Mouse (Mus musculus) megakaryocyte-erythroid progenitor cell, adult 5-6 weeks (primary cell): Measurements from ENCODE around the gene Tifa. TPM values are rescaled to one million over a fixed set of nuclear protein-coding genes. Genes with fewer than 3 reads are reported as not detected.

Experiments used
- ATAC-seq: replicated peaks from 2 replicates; pipeline ENCODE4 v1.8.0; 2016; ENCODE audit warnings: mild to moderate bottlenecking, inconsistent platforms; ENCODE audit not compliant: severe bottlenecking, poor library complexity, low FRiP score, low TSS enrichment
- total RNA-seq, 2 experiments: library from RNA; stranded (forward) in 1 of 2; stranded (reverse) in 1 of 2; fragments of 200-1000, 215-1000 nt in 1 of 2; fragments of >200 nt in 1 of 2; fragmentation: Nextera tagmentation in 1 of 2; gene quantifications; 2 replicates each; pipeline ENCODE4 v1.2.3; 2014 to 2017

Tifa gene
- total RNA-seq, 2 experiments from 2014 or later: 32.1 to 34.5 TPM

- ATAC-seq: 0 out of 2 replicates have a peak, but pooled peaks have one; percentile 22
Measured at GRCm38 (mm10) chr3:127818694-127819663, 29.4 kb downstream of the Tifa start.

GRCm38 (mm10) chr3:127820400-127820799 lies 30.8 kb downstream of the Tifa start:
- ATAC-seq: no peak

DNA sequence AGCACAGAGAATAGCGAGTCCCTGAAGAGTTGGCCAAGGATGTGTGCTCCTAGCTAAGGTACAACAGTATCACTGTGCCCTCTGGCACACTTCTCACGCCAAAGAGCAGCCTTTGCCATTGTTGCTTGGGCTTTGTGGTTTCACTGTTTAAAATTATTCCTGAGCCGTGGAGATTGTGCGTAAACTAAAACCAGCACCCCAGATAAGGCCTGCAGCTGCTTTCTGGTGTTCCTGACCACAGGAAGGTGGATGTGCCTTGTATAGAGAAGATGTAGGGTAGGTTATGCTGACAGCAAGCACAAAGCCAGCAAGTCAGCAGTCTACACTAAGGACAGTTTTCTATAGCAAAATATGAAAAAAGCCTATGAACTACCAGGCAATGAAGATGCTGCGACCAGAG lies 31.6 kb downstream of the Tifa start:
- ATAC-seq: peak; percentile 68

DNA sequence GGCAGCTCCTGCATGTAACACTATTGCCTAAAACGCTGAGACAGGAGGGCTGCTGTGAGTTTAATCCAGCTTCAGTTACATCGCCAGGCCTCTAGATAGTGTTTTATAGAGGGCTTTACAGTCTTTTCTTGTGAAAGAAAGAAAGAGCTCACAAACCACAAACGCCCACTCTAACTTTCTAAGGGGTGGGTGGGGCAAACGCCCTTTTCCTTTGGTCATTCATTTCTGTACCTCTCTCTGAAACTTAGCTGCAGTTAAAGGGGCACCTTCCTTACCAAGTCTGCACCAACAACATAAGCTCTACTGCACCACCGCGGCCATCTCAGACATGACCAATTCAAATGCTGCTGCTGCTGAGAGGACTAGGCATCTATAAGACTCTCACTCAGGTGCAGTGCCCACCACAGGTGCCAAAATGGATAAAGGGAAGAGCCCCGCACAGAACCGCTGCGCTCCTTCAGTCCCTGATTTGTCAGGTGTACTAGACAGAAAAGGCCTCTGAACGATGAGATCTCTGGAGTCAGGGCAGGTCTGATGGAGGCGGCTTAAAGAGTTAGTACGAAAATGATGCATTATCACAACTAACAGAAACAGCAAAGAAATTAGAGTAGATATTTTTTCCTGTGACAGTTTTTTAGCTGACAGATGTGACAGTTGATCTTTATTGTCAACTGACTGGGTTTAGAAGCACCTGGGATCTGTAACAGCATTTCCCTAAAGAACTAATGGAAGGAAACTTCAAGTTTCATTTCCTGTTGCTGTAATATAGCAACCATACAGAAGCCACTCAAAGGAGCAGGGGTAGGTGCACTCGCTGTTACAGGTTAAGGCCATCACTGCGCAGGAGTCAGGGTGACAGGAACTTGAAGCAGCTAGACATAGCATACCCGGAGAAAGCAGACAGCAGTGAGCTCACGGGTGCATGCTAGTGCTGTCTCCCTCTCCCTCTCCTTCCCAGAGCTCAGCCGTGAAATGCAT lies 34.6 kb downstream of the Tifa start:
- ATAC-seq: peak; percentile 50

- no peak for ATAC-seq
Measured at GRCm38 (mm10) chr3:127826503-127826902, 36.9 kb downstream of the Tifa start.

DNA sequence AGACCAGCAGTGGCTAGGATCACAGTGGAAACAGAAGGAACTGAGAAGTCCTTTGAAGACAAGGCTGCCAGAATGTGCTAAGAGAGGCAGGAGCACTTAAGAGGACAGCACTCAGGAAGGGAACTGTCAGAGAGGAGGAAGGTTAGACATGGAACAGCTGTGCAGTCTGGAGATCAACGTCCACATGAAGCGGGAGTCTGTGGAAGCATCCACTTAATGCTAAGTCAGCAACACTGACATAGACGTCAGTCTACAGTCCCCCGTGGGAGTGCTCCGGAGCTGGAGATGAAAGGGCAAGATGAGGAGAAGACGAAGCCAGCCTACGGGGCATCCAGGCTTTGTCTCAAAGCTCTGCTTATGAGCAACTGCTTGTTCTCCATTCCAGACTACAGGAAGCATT lies 37.5 kb downstream of the Tifa start:
- no peak for ATAC-seq

DNA sequence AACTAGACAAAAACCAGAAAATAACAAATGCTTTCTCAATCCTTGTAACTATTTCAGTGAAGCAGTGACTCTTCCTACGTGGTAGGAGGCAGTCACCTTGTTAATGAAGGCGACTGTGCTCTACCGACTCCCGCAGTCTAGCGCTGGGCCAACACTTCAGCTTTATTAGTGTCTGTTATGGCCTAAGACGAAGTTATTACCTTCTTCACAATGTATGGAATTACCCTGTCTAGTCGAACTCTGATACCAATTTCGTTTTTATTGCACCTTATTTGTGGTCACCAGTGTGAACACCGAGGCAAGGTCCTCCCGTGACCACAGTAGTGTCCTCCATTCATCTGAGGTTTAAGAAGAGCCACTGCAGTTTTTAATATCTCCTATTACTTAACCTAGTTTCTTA lies 40.6 kb downstream of the Tifa start:
- ATAC-seq: no peak

GRCm38 (mm10) chr3:127831079-127831478 lies 41.5 kb downstream of the Tifa start:
- ATAC-seq: no peak; the same call in 1 of the 2 replicates

GRCm38 (mm10) chr3:127834040-127834439 lies 44.4 kb downstream of the Tifa start:
- ATAC-seq: no peak

GRCm38 (mm10) chr3:127835594-127835993 lies 46.0 kb downstream of the Tifa start:
- peak; percentile 54 for ATAC-seq

- ATAC-seq: 0 out of 2 replicates have a peak, but pooled peaks have one; percentile 2
Measured at GRCm38 (mm10) chr3:127836798-127837153, 47.2 kb downstream of the Tifa start.

DNA sequence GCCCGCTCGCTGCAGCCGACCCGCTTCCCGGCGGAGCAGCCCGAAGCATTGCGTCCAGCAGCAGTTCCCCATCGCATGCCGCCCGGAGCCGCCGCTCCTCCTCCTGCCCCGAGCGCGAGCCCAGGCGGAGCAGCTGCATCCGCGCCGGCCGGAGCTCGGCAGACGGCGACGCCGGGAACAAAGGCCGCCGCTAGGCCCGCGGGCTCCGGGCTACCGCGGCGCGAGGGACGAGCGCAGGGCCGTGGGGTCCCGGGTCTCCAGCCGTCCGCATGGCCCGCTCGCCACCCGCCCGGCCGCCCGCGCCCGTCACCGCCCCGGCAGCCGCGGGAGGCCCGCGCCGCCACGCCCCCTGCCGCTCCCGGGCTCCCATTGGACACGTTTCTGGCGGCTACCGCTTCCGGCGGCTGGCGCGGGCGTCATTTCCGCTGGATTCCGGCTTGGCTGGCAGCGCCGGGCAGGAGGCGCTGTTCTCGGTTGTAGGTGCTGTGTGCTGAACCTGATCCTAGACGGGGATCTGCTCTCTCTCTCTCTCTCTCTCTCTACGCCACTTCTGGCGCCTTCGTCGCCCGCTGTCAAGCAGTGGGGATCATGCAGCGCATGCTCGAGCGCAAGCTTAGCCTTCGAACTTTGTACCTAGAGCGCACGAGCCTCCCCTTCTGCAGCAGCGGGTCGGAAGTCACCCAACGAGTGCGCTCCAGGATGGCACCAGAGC lies 47.7 kb downstream of the Tifa start, which contains the start of gene Ap1ar:
Gene Ap1ar (minus strand): TSS at position 370 of the 712 bp plus-strand sequence.
- peak; percentile 96 for ATAC-seq

GRCm38 (mm10) chr3:127837972-127838644 lies 48.5 kb downstream of the Tifa start:
- ATAC-seq: peak; percentile 3; the same call in 1 of the 2 replicates

- ATAC-seq: no peak
Measured at GRCm38 (mm10) chr3:127841926-127842325, 52.3 kb downstream of the Tifa start.

DNA sequence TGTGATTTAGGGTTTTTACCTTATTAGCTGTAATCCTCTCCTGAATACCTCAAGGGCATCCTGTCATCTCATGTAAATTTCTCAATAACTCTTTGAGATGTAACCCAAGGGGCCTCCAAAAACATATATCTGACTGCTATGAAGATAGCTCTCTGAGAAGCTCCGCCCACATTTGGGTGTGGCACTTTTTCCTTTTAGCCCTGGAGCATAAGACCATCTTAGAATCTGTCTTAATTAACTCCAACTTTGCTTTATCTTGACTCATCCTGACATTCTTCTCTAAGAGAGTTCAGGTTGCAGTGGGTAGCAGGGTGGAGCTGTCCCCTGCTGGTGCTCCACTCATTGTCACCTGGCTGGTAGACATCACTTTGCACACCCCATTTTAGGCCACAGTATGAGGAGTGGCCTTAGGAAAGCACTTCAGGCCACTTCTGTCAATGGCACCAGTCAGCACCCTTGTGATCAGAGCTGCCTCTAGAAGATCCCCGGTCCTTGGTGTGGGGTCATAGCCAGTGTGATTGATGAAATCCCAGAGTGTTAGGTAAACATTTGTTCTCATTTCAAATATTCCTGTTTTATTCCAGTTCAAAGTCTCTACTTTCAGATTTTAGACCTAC lies 53.8 kb downstream of the Tifa start:
- peak; percentile 31 for ATAC-seq

- ATAC-seq: no peak
Measured at GRCm38 (mm10) chr3:127843941-127844327, 54.3 kb downstream of the Tifa start.

GRCm38 (mm10) chr3:127848088-127848808 lies 58.6 kb downstream of the Tifa start:
- peak; percentile 83 for ATAC-seq

GRCm38 (mm10) chr3:127849922-127850321 lies 60.3 kb downstream of the Tifa start:
- ATAC-seq: peak; percentile 19
